Mouse (Mus musculus) adrenal gland, adult 8-10 months (tissue): ENCODE measurements around the gene Tmem102. TPM values are rescaled to one million over a fixed set of nuclear protein-coding genes. Genes with fewer than 3 reads are reported as not detected.

Experiments
- DNase-seq: peaks from one replicate; pipeline ENCODE4 v3.0.0; 2022
- total RNA-seq, 4 experiments: library from RNA; stranded (reverse); gene quantifications; 2 replicates each; pipeline ENCODE4 v1.2.4; 2022

Tmem102 gene
- total RNA-seq, 4 experiments from 2014 or later: 0.45 to 1.1 (median 0.72) TPM

GRCm38 (mm10) chr11:69787306-69787705 lies 18.1 kb downstream of the Tmem102 start:
- no peak for DNase-seq

GRCm38 (mm10) chr11:69784793-69785272 lies 20.6 kb downstream of the Tmem102 start:
- DNase-seq: no peak

DNA sequence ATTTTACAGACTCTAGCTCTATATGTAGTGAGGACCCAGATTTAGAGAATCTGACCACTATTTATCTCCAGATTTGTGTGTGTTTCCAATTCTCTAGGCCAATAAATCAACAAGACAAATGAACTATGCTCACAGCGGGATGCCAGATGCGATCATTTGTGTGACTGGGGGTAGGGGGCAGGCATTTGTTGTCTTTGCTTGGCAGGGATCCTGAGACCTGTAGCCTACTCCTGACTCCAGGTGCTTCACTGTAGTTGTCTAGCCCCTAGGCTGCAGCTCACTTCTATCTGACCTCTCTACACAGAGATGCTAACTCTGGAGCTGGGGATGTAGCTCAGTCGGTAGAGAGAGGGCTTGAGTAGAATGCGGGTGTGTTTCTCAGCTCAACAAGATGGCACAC lies 23.6 kb downstream of the Tmem102 start:
- no peak for DNase-seq

GRCm38 (mm10) chr11:69778985-69779384 lies 26.4 kb downstream of the Tmem102 start:
- no peak for DNase-seq

GRCm38 (mm10) chr11:69778258-69778982 lies 27.0 kb downstream of the Tmem102 start:
- no peak for DNase-seq

DNA sequence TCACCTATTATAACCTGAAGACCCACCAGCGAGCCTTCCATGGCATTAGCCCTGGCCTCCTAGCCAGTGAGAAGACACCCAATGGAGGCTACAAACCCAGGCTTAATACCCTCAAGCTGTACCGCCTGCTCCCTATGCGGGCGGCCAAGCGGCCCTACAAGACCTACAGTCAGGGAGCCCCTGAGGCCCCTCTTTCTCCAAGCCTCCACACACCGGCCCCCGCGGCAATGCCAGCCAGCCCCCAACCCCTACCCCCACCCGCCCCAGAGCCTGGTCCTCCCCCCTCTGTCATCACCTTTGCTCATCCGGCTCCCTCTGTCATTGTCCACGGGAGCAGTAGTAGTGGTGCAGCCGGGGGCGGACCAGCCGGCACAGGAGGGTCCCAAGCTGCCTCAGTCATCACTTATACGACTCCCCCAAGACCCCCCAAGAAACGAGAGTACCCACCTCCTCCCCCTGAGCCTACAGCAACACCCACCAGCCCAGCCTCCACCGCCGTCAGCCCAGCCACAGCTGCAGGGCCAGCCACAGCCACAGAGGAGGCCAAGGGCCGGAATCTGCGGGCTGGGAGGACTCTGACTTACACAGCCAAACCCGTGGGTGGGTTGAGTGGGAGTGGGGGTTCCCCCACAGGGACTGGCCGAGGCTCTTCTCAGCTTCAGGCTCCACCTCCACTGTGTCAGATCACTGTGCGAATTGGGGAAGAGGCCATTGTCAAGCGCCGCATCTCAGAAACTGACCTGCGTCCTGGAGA lies 27.7 kb downstream of the Tmem102 start:
- DNase-seq: no peak

DNA sequence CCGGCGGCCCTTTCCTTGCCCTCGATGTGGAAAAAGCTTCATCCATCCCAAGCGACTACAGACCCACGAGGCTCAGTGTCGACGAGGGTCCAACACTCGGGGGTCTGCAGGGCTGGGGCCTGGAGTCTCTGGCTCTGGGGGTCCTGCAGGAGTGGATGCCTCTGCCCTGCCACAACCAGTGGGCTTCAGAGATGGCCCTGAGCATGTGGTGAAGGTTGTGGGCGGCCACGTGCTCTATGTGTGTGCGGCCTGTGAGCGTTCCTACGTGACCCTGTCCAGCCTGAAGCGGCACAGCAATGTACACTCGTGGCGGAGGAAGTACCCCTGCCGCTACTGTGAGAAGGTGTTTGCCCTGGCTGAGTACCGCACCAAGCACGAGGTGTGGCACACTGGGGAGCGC lies 28.9 kb downstream of the Tmem102 start:
- DNase-seq: no peak

GRCm38 (mm10) chr11:69775716-69776115 lies 29.7 kb downstream of the Tmem102 start:
- no peak for DNase-seq

- DNase-seq: no peak
Measured at GRCm38 (mm10) chr11:69774961-69775360, 30.5 kb downstream of the Tmem102 start.

DNA sequence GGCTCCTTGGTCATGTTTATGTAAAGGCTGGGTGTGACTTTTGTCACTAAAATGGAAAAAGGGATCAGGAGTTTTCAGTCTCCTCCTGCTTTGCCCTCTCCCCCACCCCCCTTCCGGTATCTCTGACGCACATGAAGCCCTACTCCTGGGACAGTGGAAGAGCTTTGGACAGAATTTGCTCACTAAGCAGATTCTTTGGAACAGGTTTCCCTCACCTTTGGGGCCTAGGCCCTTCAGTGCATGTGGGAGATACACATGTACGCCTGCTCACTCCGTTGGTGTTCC lies 37.9 kb downstream of the Tmem102 start:
- no peak for DNase-seq

DNA sequence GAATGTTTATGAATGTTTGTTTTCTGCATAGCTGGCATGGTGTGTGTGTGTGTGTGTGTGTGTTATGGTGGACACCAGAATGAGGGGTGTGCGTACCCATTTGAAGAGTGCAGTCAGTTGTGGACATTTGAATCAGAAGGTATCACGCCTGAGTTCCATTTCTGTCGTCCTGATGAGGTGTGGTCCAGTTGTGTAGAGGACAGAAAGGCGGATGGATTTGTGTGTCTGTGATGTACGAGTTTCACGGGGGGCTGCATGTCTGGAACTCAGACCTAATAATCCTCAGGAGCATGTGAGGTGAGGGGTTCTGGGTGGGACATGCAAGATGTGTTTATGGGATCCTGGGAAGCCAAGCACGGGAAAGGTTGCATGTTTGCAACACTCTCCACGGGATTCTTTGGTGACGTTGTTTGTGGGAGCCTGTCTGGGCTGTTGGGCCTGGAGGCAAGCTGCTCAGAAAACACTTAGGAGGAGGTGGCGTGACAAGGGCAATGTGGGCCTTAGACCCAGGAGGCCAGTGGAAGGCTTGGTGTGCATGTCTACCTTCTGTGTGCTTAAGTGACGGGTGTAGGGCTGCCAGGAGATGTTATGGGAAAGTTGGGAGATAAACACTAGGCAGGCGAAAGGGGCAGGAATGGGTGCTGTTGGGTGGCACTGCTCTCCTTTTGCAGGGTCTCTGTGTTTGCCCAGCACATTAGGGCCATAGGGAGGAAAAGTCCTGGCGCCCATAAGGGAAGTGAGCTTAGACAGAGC lies 38.4 kb downstream of the Tmem102 start:
- no peak for DNase-seq

DNA sequence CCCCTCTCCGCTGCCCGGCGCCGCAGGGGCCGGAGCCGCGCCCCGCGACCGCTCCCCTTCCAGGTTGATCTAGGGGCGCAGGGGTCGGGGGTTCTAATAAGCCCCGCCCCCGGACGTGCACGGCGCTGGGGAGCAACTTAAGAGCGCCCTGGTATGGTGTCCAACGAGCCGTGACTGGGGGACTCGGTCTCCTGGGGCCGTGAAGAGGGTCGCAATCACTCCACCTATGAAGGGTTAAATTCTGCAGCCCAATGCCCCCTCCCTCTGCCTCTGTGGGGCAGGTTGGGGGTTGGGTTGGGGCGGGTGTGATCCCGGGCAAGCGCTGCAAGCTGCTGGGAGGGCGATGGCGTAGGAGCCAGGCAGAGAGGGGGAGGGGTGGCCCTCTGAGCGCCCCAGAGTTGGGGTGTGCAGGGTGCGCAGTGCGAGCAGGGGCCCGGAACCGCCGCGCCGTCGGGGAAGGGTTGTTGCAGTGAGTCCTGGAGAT lies 39.3 kb downstream of the Tmem102 start:
- DNase-seq: peak; percentile 66

DNA sequence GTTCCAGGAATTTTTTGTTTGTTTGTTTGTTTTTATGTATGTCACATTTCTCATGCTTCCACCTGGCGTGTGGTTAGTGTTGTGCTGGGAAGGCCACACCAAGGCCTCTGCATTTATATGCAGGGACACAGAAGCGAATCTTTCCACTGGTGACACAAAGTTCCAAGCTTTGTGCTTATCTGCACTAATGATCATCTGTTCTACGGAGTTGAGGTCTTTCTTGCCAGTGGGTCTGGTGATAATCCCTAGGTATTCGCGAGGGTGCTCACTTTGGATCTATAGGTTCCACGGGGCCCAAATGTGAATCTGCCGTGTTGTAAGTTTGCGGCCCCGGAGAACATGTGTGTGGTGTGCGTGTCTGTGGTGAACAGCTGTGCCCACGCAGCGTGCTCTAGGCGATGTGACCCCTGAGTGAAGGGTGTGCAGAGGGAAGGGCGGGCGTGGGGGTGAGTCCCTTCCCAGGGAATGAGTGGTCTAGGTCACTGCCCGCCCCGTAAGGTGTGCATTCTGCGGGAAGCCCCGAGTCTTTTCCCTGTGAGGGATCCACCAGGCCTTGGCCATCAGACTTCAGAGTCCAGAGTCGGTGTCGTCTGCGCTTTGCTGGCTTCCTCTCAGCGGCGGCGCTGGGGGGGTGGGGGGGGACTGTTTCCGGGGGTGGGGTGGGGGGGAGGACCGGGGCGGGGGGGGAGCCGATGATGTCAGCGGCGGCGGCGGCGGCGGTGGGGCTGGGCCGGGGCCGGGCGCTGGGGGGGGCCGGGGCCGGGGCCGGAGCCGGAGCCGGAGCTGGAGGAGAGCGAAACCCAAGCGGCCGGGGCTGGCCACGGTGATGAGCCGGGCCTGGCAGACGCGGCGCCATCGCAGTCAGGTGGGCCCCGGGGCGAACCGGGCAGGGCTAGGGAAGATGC lies 40.0 kb downstream of the Tmem102 start, which contains the start of gene Zbtb4:
Gene Zbtb4 (plus strand): TSS at position 692 of the 905 bp plus-strand sequence.
- DNase-seq: no peak

DNA sequence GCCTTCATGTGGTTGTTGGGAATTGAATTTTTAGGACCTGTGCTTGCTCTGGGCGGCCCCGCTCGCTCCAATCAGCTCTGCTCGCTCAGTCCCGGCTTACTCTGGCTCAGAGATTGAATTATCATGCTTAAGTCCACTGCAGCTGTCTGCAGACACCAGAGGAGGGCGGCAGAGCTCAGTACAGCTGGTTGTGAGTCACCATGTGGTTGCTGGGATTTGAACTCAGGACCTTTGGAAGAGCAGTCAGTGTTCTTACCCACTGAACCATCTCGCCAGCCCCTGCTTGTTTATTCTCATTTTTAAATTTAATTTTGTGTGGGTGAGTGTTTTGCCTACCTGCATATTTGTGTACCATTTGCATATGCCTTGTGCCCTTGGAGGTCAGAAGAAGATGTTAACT lies 41.9 kb downstream of the Tmem102 start:
- DNase-seq: no peak

GRCm38 (mm10) chr11:69761868-69762267 lies 43.6 kb downstream of the Tmem102 start, which contains the start of gene Slc35g3:
TSS of gene Slc35g3 (minus strand) at chr11:69761968.
- DNase-seq: no peak

GRCm38 (mm10) chr11:69760901-69761200 lies 44.6 kb downstream of the Tmem102 start:
- no peak for DNase-seq

GRCm38 (mm10) chr11:69760160-69760900 lies 45.1 kb downstream of the Tmem102 start:
- no peak for DNase-seq

GRCm38 (mm10) chr11:69758971-69759721 lies 46.3 kb downstream of the Tmem102 start:
- DNase-seq: peak; percentile 87

DNA sequence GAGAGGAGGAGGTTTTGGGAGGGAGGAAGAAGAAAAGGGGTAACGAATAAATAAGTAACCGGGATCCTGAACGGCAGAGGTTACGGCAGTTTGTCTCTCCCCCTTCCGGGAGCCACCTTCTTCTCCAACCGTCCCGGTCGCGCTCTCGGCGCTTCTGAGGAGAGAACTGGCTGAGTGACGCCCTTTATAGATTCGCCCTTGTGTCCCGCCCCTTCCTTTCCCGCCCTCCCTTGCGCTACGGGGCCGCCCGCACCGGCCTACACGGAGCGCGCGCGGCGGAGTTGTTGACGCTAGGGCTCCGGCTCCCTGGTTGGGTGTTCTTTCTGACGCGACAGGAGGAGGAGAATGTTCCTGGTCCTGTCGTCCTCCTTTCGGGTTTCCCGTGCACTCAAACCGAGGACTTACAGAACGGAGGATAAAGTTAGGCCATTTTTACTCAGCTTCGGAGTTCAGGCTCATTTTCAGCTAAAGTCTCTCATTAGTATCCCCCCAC lies 46.9 kb downstream of the Tmem102 start, which contains the start of gene Polr2a:
Gene Polr2a (minus strand): TSS at position 160 of the 493 bp plus-strand sequence.
- peak; percentile 95 for DNase-seq

- peak; percentile 95 for DNase-seq
Measured at GRCm38 (mm10) chr11:69758090-69758456, 47.4 kb downstream of the Tmem102 start.
